Mouse (Mus musculus) limb, embryonic 11.5 days (tissue): ENCODE results near the gene Golph3l. TPM values are rescaled to one million over a fixed set of nuclear protein-coding genes. Genes with fewer than 3 reads are reported as not detected.
"Not testable (repeated sequence)": the region's sequence is repeated elsewhere in the genome, so short reads cannot be mapped to it uniquely, and the experiment has no call there.

Source experiments
- ATAC-seq: fragments of 200-750 bp; cut with Nextera tagmentation; 2 replicates; pipeline ENCODE4 v1.8.0; 2017; ENCODE audit warnings: low read depth; ENCODE audit not compliant: insufficient number of reproducible peaks, low FRiP score, low TSS enrichment
- DNase-seq: peaks from one replicate; pipeline ENCODE4 v3.0.0-alpha.2; 2015; ENCODE audit warnings: low spot score
- H3K27ac ChIP-seq: fragments of 300-500 bp; sonication (generic); replicated peaks from 2 replicates; pipeline ENCODE4 v1.5.1; 2014; ENCODE audit warnings: low read depth, mild to moderate bottlenecking, low read length
- H3K27me3 ChIP-seq: fragments of 300-500 bp; sonication (generic); 2 replicates; pipeline ENCODE4 v1.6.1; 2014; ENCODE audit warnings: mild to moderate bottlenecking, low read length, mixed read lengths; ENCODE audit not compliant: control insufficient read depth, insufficient read depth
- H3K36me3 ChIP-seq: fragments of 300-500 bp; sonication (generic); 2 replicates; pipeline ENCODE4 v1.6.1; 2014; ENCODE audit warnings: mild to moderate bottlenecking, low read length, moderate library complexity, mixed read lengths; ENCODE audit not compliant: control insufficient read depth, insufficient read depth
- H3K4me1 ChIP-seq: fragments of 300-500 bp; sonication (generic); 2 replicates; pipeline ENCODE4 v1.6.1; 2014; ENCODE audit warnings: low read length, mixed read lengths; ENCODE audit not compliant: control insufficient read depth, insufficient read depth
- H3K4me2 ChIP-seq: fragments of 300-500 bp; sonication (generic); 2 replicates; pipeline ENCODE4 v1.6.1; 2014; ENCODE audit warnings: low read depth, mild to moderate bottlenecking, moderate library complexity; ENCODE audit not compliant: severe bottlenecking
- H3K4me3 ChIP-seq: fragments of 300-500 bp; sonication (generic); 2 replicates; pipeline ENCODE4 v1.5.1; 2014; ENCODE audit warnings: low read depth, low read length
- H3K9ac ChIP-seq: fragments of 300-500 bp; sonication (generic); 2 replicates; pipeline ENCODE4 v1.6.1; 2014; ENCODE audit warnings: mild to moderate bottlenecking, low read length
- H3K9me3 ChIP-seq: fragments of 300-500 bp; sonication (generic); 2 replicates; pipeline ENCODE4 v1.6.1; 2016; ENCODE audit warnings: low read length; ENCODE audit not compliant: control insufficient read depth
- WGBS: fragments of 180-500 bp; shearing (Covaris S2); extraction: QIAGEN DNeasy Blood & Tissue Kit; methylation state at CpG from one replicate; pipeline ENCODE4 v1.1.7; 2014; 5-methylcytosine and 5-hydroxymethylcytosine counted together
- polyA plus RNA-seq: library from polyadenylated mRNA; unstranded; fragments of >200 nt; fragmentation: Nextera tagmentation; extraction: Ambion mirVana; gene quantifications from 2 replicates; pipeline ENCODE4 v1.2.1, GENCODE M21; 2014

Gene Golph3l
- 36.7 and 38.1 TPM in 2 replicates for polyA plus RNA-seq

DNA sequence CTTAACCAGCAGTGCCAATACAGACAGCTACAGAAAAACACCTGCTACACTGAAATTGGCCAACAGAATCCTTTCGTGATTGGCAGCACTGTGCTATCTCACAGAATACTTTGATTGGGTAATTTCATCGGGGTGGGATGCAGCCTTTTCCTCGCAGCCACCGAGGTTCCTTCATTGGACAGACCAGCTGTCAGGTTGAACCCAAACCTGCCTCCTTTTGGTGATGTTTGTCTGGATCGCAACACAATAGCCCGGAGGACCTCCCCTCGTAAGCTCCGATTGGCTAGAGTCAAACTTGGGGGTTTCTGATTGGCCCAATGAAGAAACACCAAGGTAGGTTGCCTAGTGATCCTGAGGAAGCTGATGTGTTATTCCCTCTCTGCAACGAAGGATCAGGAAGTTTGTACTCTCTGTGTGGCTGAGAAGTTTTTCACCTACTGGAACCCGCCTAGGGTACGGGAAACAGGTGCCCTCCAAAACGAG, at the start of gene Golph3l:
Gene Golph3l, plus strand, starts transcription at position 331 of the 483 bp plus-strand sequence.
- ATAC-seq (peak; percentile 100), DNase-seq (peak; percentile 88)
- H3K36me3 ChIP-seq = peaks cover 3% of the 10 kb centered on the region; the same call in 1 of the 2 replicates
- peak within 1 kb of the TSS; percentile 41 for H3K4me3 ChIP-seq
- H3K4me1 ChIP-seq = no peaks in the 10 kb centered on the region
- H3K27ac ChIP-seq = 0 out of 2 replicates have a peak within 1 kb of the TSS, but pooled peaks have one; percentile 4
- no peaks in the 10 kb centered on the region for H3K27me3 ChIP-seq
- WGBS = under 1% methylated on average over 12 of the region's 12 CpGs
- H3K9ac ChIP-seq = peak within 1 kb of the TSS; percentile 35
- H3K4me2 ChIP-seq = peak within 1 kb of the TSS; percentile 49
- H3K9me3 ChIP-seq = no peaks in the 10 kb centered on the region

DNA sequence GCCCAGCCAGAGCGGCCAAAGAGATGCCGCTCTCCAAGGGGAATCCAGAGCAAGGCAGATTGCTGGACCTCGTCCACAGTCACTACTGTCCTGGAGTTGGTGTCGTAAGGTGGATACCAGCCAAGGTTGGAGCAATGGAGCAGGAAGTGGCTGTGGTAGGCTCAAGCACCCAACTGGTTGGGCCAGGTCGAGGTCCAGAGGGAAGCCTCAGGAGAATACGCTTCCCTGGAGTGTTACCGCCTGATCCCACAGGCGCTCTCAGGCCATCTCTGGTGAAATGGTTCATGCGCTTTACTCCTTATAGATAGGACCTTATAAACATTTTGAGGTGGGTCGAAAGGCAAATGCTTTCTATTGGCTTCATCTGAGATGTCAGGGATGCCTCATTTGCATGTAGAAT, 49.8 kb upstream of the Golph3l start:
- DNase-seq = no peak

DNA sequence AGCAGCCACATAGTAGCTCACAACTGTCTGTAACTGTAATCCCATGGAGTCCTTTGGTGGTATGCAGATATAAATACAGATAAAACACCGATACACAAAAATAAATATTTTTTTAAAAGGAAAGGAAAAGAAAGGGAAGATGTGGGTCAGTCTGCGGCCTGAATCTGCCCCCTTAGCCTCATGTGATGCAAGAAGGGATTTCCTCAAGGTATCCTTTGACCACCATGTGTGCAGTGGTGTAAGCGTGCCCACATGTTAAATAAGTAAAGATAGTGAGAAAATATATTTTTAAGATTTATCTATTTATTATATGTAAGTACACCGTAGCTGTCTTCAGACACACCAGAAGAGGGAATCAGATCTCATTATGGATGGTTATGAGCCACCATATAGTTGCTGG, 48.9 kb upstream of the Golph3l start:
- H3K4me1 ChIP-seq = no peaks in the 10 kb centered on the region
- WGBS = 92% methylated on average over 4 of the region's 4 CpGs
- no peak overlapping the region for H3K9ac ChIP-seq
- no peaks in the 10 kb centered on the region for H3K9me3 ChIP-seq
- ATAC-seq = no peak
- H3K4me2 ChIP-seq = no peak overlapping the region
- H3K27ac ChIP-seq = no peak overlapping the region
- no peaks in the 10 kb centered on the region for H3K36me3 ChIP-seq
- no peaks in the 10 kb centered on the region for H3K27me3 ChIP-seq
- no peak overlapping the region for H3K4me3 ChIP-seq
- DNase-seq = no peak

More for the DNA sequence above, 49.8 kb upstream of the Golph3l start:
- Histone ChIP-seq H3K27ac (no peak overlapping the region), H3K27me3 (no peaks in the 10 kb centered on the region), H3K4me3 (no peak overlapping the region), H3K4me2 (no peak overlapping the region), H3K9ac (no peak overlapping the region), H3K9me3 (no peaks in the 10 kb centered on the region), H3K36me3 (no peaks in the 10 kb centered on the region), H3K4me1 (no peaks in the 10 kb centered on the region)
- WGBS = 90% methylated on average over 10 of the region's 10 CpGs
- ATAC-seq = no peak

DNA sequence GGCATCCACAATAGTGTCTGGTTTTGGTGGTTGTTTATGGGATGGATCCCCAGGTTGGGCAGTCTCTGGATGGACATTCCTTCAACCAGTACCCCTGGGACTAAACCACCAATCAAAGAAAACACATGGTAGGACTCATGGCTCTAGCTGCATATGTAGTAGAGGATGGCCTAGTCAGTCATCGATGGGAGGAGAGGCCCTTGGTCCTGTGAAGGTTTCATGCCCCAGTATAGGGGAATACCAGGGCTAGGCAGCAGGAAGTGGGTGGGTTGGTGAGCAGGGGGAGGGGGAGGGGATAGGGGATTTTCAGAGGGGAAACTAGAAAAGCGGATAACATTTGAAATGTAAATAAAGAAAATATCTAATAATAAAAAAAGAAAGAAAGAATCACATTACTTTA, 47.5 kb upstream of the Golph3l start:
- H3K9ac ChIP-seq, DNase-seq, ATAC-seq, H3K36me3 ChIP-seq, H3K4me2 ChIP-seq, H3K4me3 ChIP-seq, H3K4me1 ChIP-seq, H3K27me3 ChIP-seq, H3K9me3 ChIP-seq, H3K27ac ChIP-seq: not testable (repeated sequence)
- WGBS = 83% methylated on average over 2 of the region's 2 CpGs

DNA sequence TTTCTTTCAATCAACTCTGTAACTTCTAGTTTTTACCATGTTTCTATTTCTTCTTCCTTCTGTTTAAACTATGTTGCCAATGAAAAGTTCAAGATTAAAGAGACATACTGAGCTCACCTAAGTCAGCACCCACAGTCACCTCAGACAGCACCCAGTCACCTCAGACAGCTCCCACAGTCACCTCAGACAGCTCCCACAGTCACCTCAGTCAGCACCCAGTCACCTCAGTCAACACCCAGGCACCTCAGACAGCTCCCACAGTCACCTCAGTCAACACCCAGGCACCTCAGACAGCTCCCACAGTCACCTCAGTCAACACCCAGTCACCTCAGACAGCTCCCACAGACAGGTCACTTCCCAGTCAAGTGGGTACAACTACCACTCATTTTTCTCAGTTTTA, 46.6 kb upstream of the Golph3l start:
- Histone ChIP-seq H3K4me2 (no peak overlapping the region), H3K27me3 (no peaks in the 10 kb centered on the region), H3K4me1 (no peaks in the 10 kb centered on the region), H3K27ac (no peak overlapping the region), H3K36me3 (no peaks in the 10 kb centered on the region), H3K9ac (no peak overlapping the region), H3K4me3 (no peak overlapping the region), H3K9me3 (no peaks in the 10 kb centered on the region)
- DNase-seq = no peak
- ATAC-seq = no peak

DNA sequence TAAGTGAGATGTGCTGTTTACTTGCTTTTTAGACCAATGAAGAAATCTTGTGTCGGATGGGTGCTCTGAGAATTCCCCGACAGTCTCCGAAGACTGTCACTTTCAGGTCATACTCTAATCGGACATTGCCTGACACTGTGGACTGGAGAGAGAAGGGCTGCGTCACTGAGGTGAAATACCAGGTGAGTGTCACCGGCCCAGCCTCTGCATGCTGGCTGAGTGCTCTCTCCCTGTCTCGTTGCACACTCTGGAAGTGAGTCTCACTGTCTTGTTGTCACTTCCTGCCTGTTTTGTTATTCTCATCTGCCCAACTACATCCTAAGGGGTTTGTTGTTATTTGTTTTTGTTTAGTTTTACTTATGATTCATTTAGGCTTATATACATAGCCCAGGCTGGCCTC, 45.8 kb upstream of the Golph3l start:
- H3K27me3 ChIP-seq = no peaks in the 10 kb centered on the region
- no peaks in the 10 kb centered on the region for H3K36me3 ChIP-seq
- H3K9ac ChIP-seq = no peak overlapping the region
- H3K9me3 ChIP-seq = no peaks in the 10 kb centered on the region
- no peak for ATAC-seq
- WGBS = 73% methylated on average over 7 of the region's 7 CpGs
- DNase-seq = no peak
- H3K27ac ChIP-seq = no peak overlapping the region
- H3K4me2 ChIP-seq = no peak overlapping the region
- H3K4me1 ChIP-seq = no peaks in the 10 kb centered on the region
- no peak overlapping the region for H3K4me3 ChIP-seq

DNA sequence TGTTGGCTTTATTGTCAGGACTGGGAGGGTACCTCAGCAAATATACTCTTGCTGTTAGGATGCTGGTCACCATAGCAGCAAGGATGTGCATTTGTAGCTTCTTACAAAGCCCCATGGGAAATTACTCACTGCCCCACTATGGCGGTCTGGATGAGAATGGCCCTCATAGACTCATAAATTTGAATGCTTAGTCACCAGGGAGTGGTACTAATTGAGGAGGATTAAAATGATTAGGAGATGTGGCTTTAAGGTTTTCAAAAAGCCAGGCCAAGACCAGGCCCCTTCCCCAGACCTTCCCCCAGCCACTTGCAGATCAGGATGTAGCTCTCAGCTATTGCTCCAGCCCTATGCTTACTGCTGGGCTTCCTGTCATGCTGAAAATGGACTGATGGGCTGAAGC, 38.6 kb upstream of the Golph3l start:
- no peak overlapping the region for H3K9ac ChIP-seq
- no peaks in the 10 kb centered on the region for H3K9me3 ChIP-seq
- DNase-seq (no peak), ATAC-seq (no peak)
- H3K4me2 ChIP-seq = no peak overlapping the region
- no peak overlapping the region for H3K4me3 ChIP-seq
- H3K4me1 ChIP-seq = no peaks in the 10 kb centered on the region
- no peak overlapping the region for H3K27ac ChIP-seq
- WGBS = 70% methylated on average over 1 of the region's 1 CpGs
- no peaks in the 10 kb centered on the region for H3K27me3 ChIP-seq
- H3K36me3 ChIP-seq = no peaks in the 10 kb centered on the region

DNA sequence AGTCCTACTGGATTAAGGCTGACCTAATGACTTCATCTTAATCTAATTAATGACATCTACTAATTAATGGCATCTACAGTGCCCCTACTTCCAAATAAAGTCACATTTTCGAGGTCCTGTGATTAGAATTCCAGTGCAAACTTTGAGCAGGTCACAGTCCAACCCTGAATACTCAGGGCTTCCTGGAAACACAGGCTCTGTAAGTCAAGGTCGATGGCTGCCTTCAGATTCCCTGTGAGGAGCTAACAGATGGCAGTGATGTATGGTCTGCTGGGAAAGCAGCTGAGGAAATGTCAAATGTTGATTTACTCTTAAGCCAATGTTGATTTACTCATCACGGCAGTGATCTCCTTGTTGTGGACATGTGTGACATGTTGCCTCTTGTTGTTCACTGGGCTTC, 34.7 kb upstream of the Golph3l start:
- Histone ChIP-seq H3K4me2 (no peak overlapping the region), H3K9ac (no peak overlapping the region), H3K27me3 (no peaks in the 10 kb centered on the region), H3K27ac (no peak overlapping the region), H3K4me3 (no peak overlapping the region), H3K9me3 (no peaks in the 10 kb centered on the region), H3K4me1 (no peaks in the 10 kb centered on the region), H3K36me3 (no peaks in the 10 kb centered on the region)
- ATAC-seq (no peak), DNase-seq (peak; percentile 11)
- WGBS = 58% methylated on average over 3 of the region's 3 CpGs

DNA sequence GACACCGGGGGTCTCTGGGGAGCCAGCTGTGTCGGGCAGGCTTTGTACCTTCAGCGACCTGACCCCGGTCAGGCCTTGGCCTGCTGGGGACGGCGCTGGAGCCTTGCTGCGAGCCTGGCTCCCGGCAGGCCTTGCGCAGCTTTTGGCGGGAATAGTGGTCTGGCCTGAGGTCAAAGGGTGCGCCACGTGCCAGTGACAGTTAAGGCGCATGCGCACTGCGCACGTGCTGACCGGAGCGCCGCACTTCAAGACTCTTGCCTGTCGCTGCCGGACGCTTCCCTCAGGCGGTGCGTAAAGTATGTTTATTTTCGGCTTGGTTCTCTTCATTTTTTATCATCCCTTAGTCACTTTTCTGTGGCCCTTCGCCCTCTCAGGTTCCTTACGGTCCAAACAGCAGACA, 29.3 kb upstream of the Golph3l start, which contains the start of gene Hormad1:
Gene Hormad1, plus strand, starts transcription at position 241 of the 400 bp plus-strand sequence.
- no peaks in the 10 kb centered on the region for H3K36me3 ChIP-seq
- no peaks in the 10 kb centered on the region for H3K4me1 ChIP-seq
- H3K27ac ChIP-seq = no peak within 1 kb of the TSS
- no peak within 1 kb of the TSS for H3K9ac ChIP-seq
- H3K4me3 ChIP-seq = no peak within 1 kb of the TSS
- no peak for DNase-seq
- no peaks in the 10 kb centered on the region for H3K27me3 ChIP-seq
- WGBS = 89% methylated on average over 27 of the region's 27 CpGs
- no peak for ATAC-seq
- no peaks in the 10 kb centered on the region for H3K9me3 ChIP-seq
- H3K4me2 ChIP-seq = no peak within 1 kb of the TSS
